Mouse (Mus musculus) kidney, postnatal 0 days (tissue): ENCODE data around the gene Srsf3. TPM values are rescaled to one million over a fixed set of nuclear protein-coding genes. Genes with fewer than 3 reads are reported as not detected.

Experiments
- ATAC-seq: fragments of 200-750 bp; cut with Nextera tagmentation; replicated peaks from 2 replicates; pipeline ENCODE4 v1.8.0; 2017; ENCODE audit warnings: low read depth, moderate number of reproducible peaks, moderate TSS enrichment, moderate library complexity; ENCODE audit not compliant: low FRiP score
- DNase-seq: peaks from one replicate; pipeline ENCODE4 v3.0.0-alpha.2; 2016; ENCODE audit warnings: low spot score
- H3K27ac ChIP-seq: fragments of 300-500 bp; sonication (generic); 2 replicates; pipeline ENCODE4 v1.5.1; 2014; ENCODE audit warnings: mild to moderate bottlenecking
- H3K27me3 ChIP-seq: fragments of 300-500 bp; sonication (generic); 2 replicates; pipeline ENCODE4 v1.6.1; 2014; ENCODE audit warnings: low read length, mixed read lengths; ENCODE audit not compliant: insufficient read depth
- H3K36me3 ChIP-seq: fragments of 300-500 bp; sonication (generic); 2 replicates; pipeline ENCODE4 v1.6.1; 2014; ENCODE audit warnings: low read length, mixed read lengths; ENCODE audit not compliant: insufficient read depth
- H3K4me1 ChIP-seq: fragments of 300-500 bp; sonication (generic); replicated peaks from 2 replicates; pipeline ENCODE4 v1.6.1; 2014; ENCODE audit warnings: antibody characterized with exemption, low read length, mixed read lengths; ENCODE audit not compliant: insufficient read depth
- H3K4me2 ChIP-seq: fragments of 300-500 bp; sonication (generic); 2 replicates; pipeline ENCODE4 v1.6.1; 2014; ENCODE audit warnings: mild to moderate bottlenecking, low read length, moderate library complexity, mixed read lengths
- H3K4me3 ChIP-seq: fragments of 300-500 bp; sonication (generic); replicated peaks from 2 replicates; pipeline ENCODE4 v1.5.1; 2014; ENCODE audit warnings: low read depth, low read length
- H3K9ac ChIP-seq: fragments of 300-500 bp; sonication (generic); 2 replicates; pipeline ENCODE4 v1.6.1; 2014; ENCODE audit warnings: low read depth, low read length
- H3K9me3 ChIP-seq: fragments of 300-500 bp; sonication (generic); replicated peaks from 2 replicates; pipeline ENCODE4 v1.6.1; 2016; ENCODE audit warnings: low read length, inconsistent platforms, mixed read lengths
- CTCF ChIP-seq: IDR thresholded peaks from 2 replicates; pipeline ENCODE4 v1.5.1; 2016; ENCODE audit warnings: antibody characterized with exemption, low read depth, mild to moderate bottlenecking, moderate library complexity
- WGBS: fragments of 180-500 bp; shearing (Covaris S2); extraction: QIAGEN DNeasy Blood & Tissue Kit; methylation state at CpG from one replicate; pipeline ENCODE4 v1.1.7; 2014; 5-methylcytosine and 5-hydroxymethylcytosine counted together
- polyA plus RNA-seq: library from polyadenylated mRNA; unstranded; fragments of >200 nt; fragmentation: Nextera tagmentation; extraction: Ambion mirVana; gene quantifications from 2 replicates; pipeline ENCODE4 v1.2.1, GENCODE M21; 2015

The Srsf3 gene
- polyA plus RNA-seq, 1 experiment from 2014 or later: 456 TPM

- 79% methylated on average over 7 of the region's 7 CpGs for WGBS
Measured at GRCm38 (mm10) chr17:29084656-29085055, 52.2 kb downstream of the Srsf3 start.

DNA sequence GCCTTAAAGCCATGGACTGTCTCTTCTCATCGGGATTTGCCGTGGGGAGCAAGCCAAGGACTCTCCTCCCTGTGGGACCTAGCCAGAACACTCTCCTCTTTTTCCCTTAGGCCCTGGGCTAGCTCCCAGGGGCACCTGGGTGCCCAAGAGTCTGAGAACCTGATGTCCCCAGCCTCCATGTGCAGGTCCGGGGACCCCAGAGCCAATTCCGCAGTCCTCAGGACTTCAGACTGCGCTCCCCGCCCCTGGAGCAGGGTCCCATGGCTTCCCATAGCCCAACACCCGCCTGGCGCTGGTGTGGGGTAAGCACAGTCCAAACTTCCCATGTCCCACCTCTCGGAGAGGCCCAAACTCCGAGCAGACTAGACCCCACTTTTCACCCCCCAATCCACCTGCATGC, 52.8 kb downstream of the Srsf3 start:
- Histone ChIP-seq H3K4me3 (no peak overlapping the region), H3K4me2 (no peak overlapping the region), H3K9ac (no peak overlapping the region), H3K9me3 (no peaks in the 10 kb centered on the region), H3K27me3 (no peaks in the 10 kb centered on the region), H3K27ac (no peak overlapping the region), H3K36me3 (no peaks in the 10 kb centered on the region), H3K4me1 (no peaks in the 10 kb centered on the region; the same call in 1 of the 2 replicates)
- TF ChIP-seq CTCF: no peak
- ATAC-seq (no peak), DNase-seq (no peak)
- WGBS: 72% methylated on average over 10 of the region's 10 CpGs

More at GRCm38 (mm10) chr17:29084656-29085055, 52.2 kb downstream of the Srsf3 start:
- no peak overlapping the region for H3K4me3 ChIP-seq
- no peak for TF ChIP-seq CTCF
- H3K27ac ChIP-seq: no peak overlapping the region
- H3K27me3 ChIP-seq: no peaks in the 10 kb centered on the region
- no peaks in the 10 kb centered on the region; the same call in 1 of the 2 replicates for H3K4me1 ChIP-seq
- H3K4me2 ChIP-seq: no peak overlapping the region
- H3K36me3 ChIP-seq: no peaks in the 10 kb centered on the region
- no peak overlapping the region for H3K9ac ChIP-seq
- DNase-seq (no peak), ATAC-seq (no peak)
- H3K9me3 ChIP-seq: no peaks in the 10 kb centered on the region

DNA sequence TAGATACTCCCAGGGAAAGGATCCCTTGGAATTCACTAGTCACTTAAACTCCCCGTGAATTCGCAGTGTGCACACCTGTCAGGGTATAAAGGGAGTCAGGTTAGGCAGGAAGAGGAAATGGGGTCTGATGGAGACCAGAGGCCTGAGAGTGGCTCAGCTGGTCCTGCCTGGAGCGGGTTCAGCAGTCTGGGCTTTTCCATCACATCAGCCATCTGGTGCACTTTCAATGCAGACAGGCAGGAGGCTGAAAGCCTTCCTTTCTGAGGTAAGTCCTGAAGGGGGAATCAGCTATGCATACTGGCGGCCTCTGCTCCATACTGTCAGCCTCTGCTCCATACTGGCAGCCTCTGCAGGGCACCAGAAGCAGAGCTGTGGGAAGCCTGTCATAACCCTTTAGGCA, 54.5 kb downstream of the Srsf3 start:
- TF ChIP-seq CTCF: no peak
- Histone ChIP-seq H3K4me1 (no peaks in the 10 kb centered on the region), H3K4me3 (no peak overlapping the region), H3K9ac (no peak overlapping the region), H3K36me3 (no peaks in the 10 kb centered on the region), H3K27me3 (no peaks in the 10 kb centered on the region), H3K27ac (no peak overlapping the region), H3K4me2 (no peak overlapping the region), H3K9me3 (no peaks in the 10 kb centered on the region)
- no peak for DNase-seq
- 80% methylated on average over 4 of the region's 4 CpGs for WGBS
- ATAC-seq: no peak

DNA sequence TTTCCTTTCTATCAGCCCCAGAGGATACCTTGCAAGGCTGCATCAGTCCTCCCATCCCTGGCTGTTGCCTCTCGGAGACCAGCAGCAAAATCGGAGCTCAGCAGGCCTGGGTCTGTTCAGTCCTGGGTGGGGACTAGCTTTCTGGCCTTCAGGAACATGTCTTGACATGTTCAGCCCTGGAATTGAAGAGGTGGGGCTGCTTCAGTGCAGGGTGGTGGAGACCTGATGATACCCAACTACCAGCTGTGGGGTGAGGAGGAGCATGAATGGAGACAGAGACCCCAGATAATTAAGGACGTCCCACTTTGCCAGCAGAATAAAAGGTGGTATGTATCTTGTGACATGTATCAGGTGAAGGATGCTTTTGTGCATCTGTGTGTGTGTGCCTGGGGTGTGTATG, 58.3 kb downstream of the Srsf3 start, which contains the start of gene Cdkn1a:
TSS of gene Cdkn1a (plus strand) at position 201 of the 400 bp plus-strand sequence.
- WGBS: 85% methylated on average over 3 of the region's 3 CpGs
- 0 out of 2 replicates have a peak, but pooled peaks cover 5% of the 10 kb centered on the region for H3K4me1 ChIP-seq
- H3K27me3 ChIP-seq: 0 out of 2 replicates have a peak, but pooled peaks cover 2% of the 10 kb centered on the region
- no peak within 1 kb of the TSS for H3K27ac ChIP-seq
- H3K4me3 ChIP-seq: no peak within 1 kb of the TSS
- H3K36me3 ChIP-seq: no peaks in the 10 kb centered on the region
- H3K4me2 ChIP-seq: no peak within 1 kb of the TSS
- DNase-seq (no peak), ATAC-seq (no peak)
- H3K9ac ChIP-seq: no peak within 1 kb of the TSS
- no peak for TF ChIP-seq CTCF
- no peaks in the 10 kb centered on the region for H3K9me3 ChIP-seq

- ATAC-seq: no peak
- H3K9ac ChIP-seq: no peak overlapping the region
Measured at GRCm38 (mm10) chr17:29091348-29091944, 59.0 kb downstream of the Srsf3 start.

GRCm38 (mm10) chr17:29092497-29092896, 60.1 kb downstream of the Srsf3 start:
- DNase-seq (no peak), ATAC-seq (no peak)
- Histone ChIP-seq H3K4me3 (no peak overlapping the region), H3K27ac (no peak overlapping the region), H3K4me1 (0 out of 2 replicates have a peak, but pooled peaks cover 5% of the 10 kb centered on the region), H3K36me3 (no peaks in the 10 kb centered on the region), H3K4me2 (no peak overlapping the region), H3K27me3 (0 out of 2 replicates have a peak, but pooled peaks cover 2% of the 10 kb centered on the region), H3K9ac (no peak overlapping the region), H3K9me3 (no peaks in the 10 kb centered on the region)
- no peak for TF ChIP-seq CTCF
- WGBS: 51% methylated on average over 5 of the region's 5 CpGs

More at GRCm38 (mm10) chr17:29091348-29091944, 59.0 kb downstream of the Srsf3 start:
- H3K27ac ChIP-seq: no peak overlapping the region
- 0 out of 2 replicates have a peak, but pooled peaks cover 5% of the 10 kb centered on the region for H3K4me1 ChIP-seq
- no peak for TF ChIP-seq CTCF
- WGBS: 35% methylated on average over 6 of the region's 6 CpGs
- H3K27me3 ChIP-seq: 0 out of 2 replicates have a peak, but pooled peaks cover 2% of the 10 kb centered on the region
- no peak for DNase-seq
- no peak overlapping the region for H3K4me2 ChIP-seq
- H3K9me3 ChIP-seq: no peaks in the 10 kb centered on the region
- no peaks in the 10 kb centered on the region for H3K36me3 ChIP-seq
- H3K4me3 ChIP-seq: no peak overlapping the region

Other genes with a start within 250 kb of the Srsf3 start
- gene Brpf3, start 231.5 kb upstream of the Srsf3 start, polyA plus RNA-seq: 7.1 and 8.3 TPM in 2 replicates
- not detected in 2 replicates for gene Pnpla1, start 174.2 kb upstream of the Srsf3 start, polyA plus RNA-seq
- 0.24 and 0.41 TPM in 2 replicates for gene 4930539E08Rik, start 117.3 kb upstream of the Srsf3 start, polyA plus RNA-seq
- gene Pxt1, start 88.8 kb upstream of the Srsf3 start, polyA plus RNA-seq: not detected in 2 replicates
- gene Kctd20, start 80.7 kb upstream of the Srsf3 start, polyA plus RNA-seq: 54.5 and 58.8 TPM in 2 replicates
- 58.8 and 66.9 TPM in 2 replicates for gene Stk38, start 24.6 kb upstream of the Srsf3 start, polyA plus RNA-seq
- 125 and 136 TPM in 2 replicates for gene Cdkn1a, start 58.3 kb downstream of the Srsf3 start, polyA plus RNA-seq
- gene Rab44, start 81.5 kb downstream of the Srsf3 start, polyA plus RNA-seq: 0.21 and 0.22 TPM in 2 replicates
- gene Cpne5, start 205.5 kb downstream of the Srsf3 start, polyA plus RNA-seq: 5.3 and 5.8 TPM in 2 replicates
- 108 and 126 TPM in 2 replicates for gene Ppil1, start 231.6 kb downstream of the Srsf3 start, polyA plus RNA-seq
- 131 TPM in 2 replicates for gene BC004004, start 236.2 kb downstream of the Srsf3 start, polyA plus RNA-seq